Mouse (Mus musculus): ENCODE results near the gene Acsf2.

DNA sequence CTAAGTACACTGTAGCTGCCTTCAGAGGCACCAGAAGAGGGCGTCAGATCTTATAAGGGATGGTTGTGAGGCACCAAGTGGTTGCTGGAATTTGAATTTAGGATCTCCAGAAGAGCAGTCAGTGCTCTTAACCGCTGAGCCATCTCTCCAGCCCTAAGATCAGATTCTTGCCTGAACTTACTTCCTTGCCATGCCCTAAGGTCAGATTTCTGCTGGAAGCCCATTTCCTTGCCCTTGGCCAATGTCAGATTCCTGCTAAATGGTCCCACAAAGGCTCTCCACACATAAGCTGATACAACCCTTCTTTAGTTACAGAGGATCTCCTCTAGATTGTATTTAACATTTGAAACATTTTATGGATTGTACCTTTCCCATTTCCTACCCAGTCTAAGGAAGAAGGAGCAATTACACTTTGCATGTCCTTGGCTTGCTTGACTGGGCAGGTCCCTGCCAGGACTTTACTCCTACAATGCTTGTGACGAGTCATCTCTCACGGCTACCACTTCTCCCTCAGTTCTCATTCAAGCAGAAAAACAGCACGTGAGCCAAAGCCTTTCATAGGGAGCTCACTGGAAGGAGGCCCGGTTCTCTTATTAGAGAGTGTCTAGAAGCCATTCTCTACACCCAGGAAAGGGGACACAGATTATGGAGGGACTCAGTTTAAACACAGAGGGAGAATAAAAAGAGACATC lies 19.2 kb upstream of the Acsf2 start:
- TF ChIP-seq CTCF (IDR thresholded peaks at IDR 0.05; ENCODE audit: extremely low read depth, insufficient read depth, low read length) = no peak
- no peak for TF ChIP-seq POLR2A (IDR thresholded peaks at IDR 0.05; ENCODE audit: extremely low read depth, insufficient read depth, low read length)

All from cortical plate, adult 2 months (tissue).